9 mouse cellular contexts compared by ENCODE assay signal in genomic region chr12:55888570-55888969, GRCm38 (mm10). TPM values are rescaled to one million over a fixed set of nuclear protein-coding genes. Genes with fewer than 3 reads are reported as not detected.
DNase-seq lines count a peak whose midpoint lies in the region; ATAC-seq and TF ChIP-seq lines count a peak whose summit lies in the region.
"Had no signal": no experiment of that assay in that cellular context is flagged by ENCODE, and none has a peak within 500 bp of the region (broad histone marks: within the 10 kb centered on the region; RNA-seq: fewer than 3 reads in every experiment).

No protein-coding gene starts in this region.

- no peaks in the 10 kb centered on the region for H3K27me3 ChIP-seq in lung, embryonic 14.5 days (ENCODE audit: insufficient read depth, low read length)
- H3K27me3 ChIP-seq in hindbrain, embryonic 16.5 days (replicated peaks; ENCODE audit: control insufficient read depth, insufficient read depth, low read length) = 0 out of 2 replicates have a peak, but pooled peaks cover 2% of the 10 kb centered on the region
- no peaks in the 10 kb centered on the region for H3K27me3 ChIP-seq in midbrain, postnatal 0 days (ENCODE audit: insufficient read depth, low read length)
- H3K27me3 ChIP-seq: limb, embryonic 12.5 days had no signal

- DNase-seq in adrenal gland, postnatal 10 days = peak; percentile 9
- no peak for DNase-seq in adrenal gland, postnatal 25 days
- peak; percentile 57 for DNase-seq in lung, embryonic 14.5 days
- DNase-seq in lung, postnatal 25 days (ENCODE audit: low spot score) = no peak
- peak; percentile 46 for DNase-seq in midbrain, postnatal 0 days (ENCODE audit: low spot score)
- DNase-seq in B cell, adult 2 months = no peak
- no peak for DNase-seq in gastrocnemius, postnatal 14 days

- ATAC-seq in lung, embryonic 14.5 days (ENCODE audit: insufficient read depth) = no peak
- ATAC-seq in hindbrain, embryonic 16.5 days = peak; percentile 61; the same call in 1 of the 2 replicates
- no peak for ATAC-seq in midbrain, postnatal 0 days (ENCODE audit: low FRiP score)

- H3K9ac ChIP-seq in lung, embryonic 14.5 days = no peak overlapping the region
- H3K9ac ChIP-seq in hindbrain, embryonic 16.5 days (ENCODE audit: low read depth, low read length) = no peak overlapping the region
- H3K9ac ChIP-seq in midbrain, postnatal 0 days (replicated peaks; ENCODE audit: low read length, poor library complexity, severe bottlenecking) = no peak overlapping the region
- H3K9ac ChIP-seq: limb, embryonic 12.5 days had no signal

- no peaks in the 10 kb centered on the region for H3K9me3 ChIP-seq in lung, embryonic 14.5 days (ENCODE audit: low read depth, low read length)
- no peaks in the 10 kb centered on the region for H3K9me3 ChIP-seq in hindbrain, embryonic 16.5 days (ENCODE audit: control insufficient read depth, low read length)
- H3K9me3 ChIP-seq in midbrain, postnatal 0 days (ENCODE audit: low read length) = no peaks in the 10 kb centered on the region
- H3K9me3 ChIP-seq: limb, embryonic 12.5 days had no signal

- TF ChIP-seq CTCF in lung, embryonic 14.5 days (IDR thresholded peaks at IDR 0.05; ENCODE audit: low read depth) = peak; percentile 53
- TF ChIP-seq CTCF in midbrain, postnatal 0 days (IDR thresholded peaks at IDR 0.05) = peak; percentile 72

- 24% methylated on average over 5 of the region's 5 CpGs for WGBS in lung, embryonic 14.5 days
- WGBS in hindbrain, embryonic 16.5 days = 37% methylated on average over 5 of the region's 5 CpGs
- whole genome bisulfite sequencing in midbrain, postnatal 0 days = 22% methylated on average over 5 of the region's 5 CpGs

- no peak overlapping the region for H3K27ac ChIP-seq in lung, embryonic 14.5 days (ENCODE audit: low read depth)
- no peak overlapping the region for H3K27ac ChIP-seq in hindbrain, embryonic 16.5 days (ENCODE audit: low read depth, low read length)
- H3K27ac ChIP-seq in midbrain, postnatal 0 days (ENCODE audit: low read depth, low read length) = no peak overlapping the region
- H3K27ac ChIP-seq: limb, embryonic 12.5 days had no signal

- H3K4me1 ChIP-seq in lung, embryonic 14.5 days (ENCODE audit: insufficient read depth) = no peaks in the 10 kb centered on the region
- H3K4me1 ChIP-seq in hindbrain, embryonic 16.5 days (ENCODE audit: control insufficient read depth, insufficient read depth, low read depth, low read length) = no peaks in the 10 kb centered on the region
- no peaks in the 10 kb centered on the region for H3K4me1 ChIP-seq in midbrain, postnatal 0 days (ENCODE audit: insufficient read depth, low read length)
- H3K4me1 ChIP-seq: limb, embryonic 12.5 days had no signal

- intact Hi-C loops in gastrocnemius, postnatal 14 days (cut with DNase I; ENCODE audit: low total_unique reads) = no loop called here

- H3K4me2 ChIP-seq in lung, embryonic 14.5 days = peak overlapping the region; percentile 36; the same call in 1 of the 2 replicates
- peak overlapping the region; percentile 30 for H3K4me2 ChIP-seq in hindbrain, embryonic 16.5 days (ENCODE audit: low read length)
- H3K4me2 ChIP-seq in midbrain, postnatal 0 days (ENCODE audit: low read depth, low read length, poor library complexity, severe bottlenecking) = peak overlapping the region; percentile 30
- H3K4me2 ChIP-seq: limb, embryonic 12.5 days had no signal

- no peak overlapping the region for H3K4me3 ChIP-seq in lung, embryonic 14.5 days (ENCODE audit: low read depth, low read length)
- H3K4me3 ChIP-seq in hindbrain, embryonic 16.5 days (ENCODE audit: low read length) = peak overlapping the region; percentile 11; the same call in 1 of the 2 replicates
- 0 out of 2 replicates have a peak overlapping the region, but pooled peaks have one; percentile 3 for H3K4me3 ChIP-seq in midbrain, postnatal 0 days (ENCODE audit: low read depth, low read length)
- H3K4me3 ChIP-seq: limb, embryonic 12.5 days had no signal

- no peaks in the 10 kb centered on the region for H3K36me3 ChIP-seq in lung, embryonic 14.5 days (ENCODE audit: insufficient read depth)
- no peaks in the 10 kb centered on the region for H3K36me3 ChIP-seq in hindbrain, embryonic 16.5 days (ENCODE audit: control insufficient read depth, insufficient read depth, low read length)
- no peaks in the 10 kb centered on the region for H3K36me3 ChIP-seq in midbrain, postnatal 0 days (ENCODE audit: insufficient read depth, low read length)
- H3K36me3 ChIP-seq: limb, embryonic 12.5 days had no signal

RNA-seq across cellular contexts. Expression of gene Brms1l, which starts 52.4 kb away (rescaled TPM):
- total RNA-seq in adrenal gland, postnatal 10 days (2021) = 10 to 100 TPM; 28.2 to 38.0 TPM
- 35.0 and 56.1 TPM in 2 replicates for total RNA-seq in adrenal gland, postnatal 25 days (2021)
- 42.3 and 49.2 TPM in 2 replicates for polyA plus RNA-seq in lung, embryonic 14.5 days (2014; fragmentation: Nextera tagmentation; extraction: Ambion mirVana)
- 50.8 and 54.8 TPM in 2 replicates for polyA plus RNA-seq in hindbrain, embryonic 16.5 days (2015; fragmentation: Nextera tagmentation; extraction: Ambion mirVana)
- 38.0 and 39.7 TPM in 2 replicates for total RNA-seq in midbrain, postnatal 0 days (2014; rRNA removed)
- polyA plus RNA-seq in midbrain, postnatal 0 days (2015; fragmentation: Nextera tagmentation; extraction: Ambion mirVana) = 38.3 and 40.5 TPM in 2 replicates
- total RNA-seq in gastrocnemius, postnatal 14 days (2021) = 10 to 100 TPM; 12.7 to 14.8 TPM

Comparison
In these comparisons a context has a peak if more than half of its experiments do, and no peak if none do; other contexts are left out.
1. DNase-seq: peak in adrenal gland, postnatal 10 days (single experiment), lung, embryonic 14.5 days (single experiment) and midbrain, postnatal 0 days (single experiment); none in adrenal gland, postnatal 25 days (single experiment), lung, postnatal 25 days (single experiment), B cell, adult 2 months (0 of 2) and gastrocnemius, postnatal 14 days (single experiment).
2. Peak in every context shown above with its lines, with median percentiles within 50 percentile points of each other: H3K4me2 ChIP-seq.